Mouse (Mus musculus): ENCODE measurements at regions not wholly inside any gene's neighbourhood (a gene's known extent, or its start where the extent isn't known, plus 50 kb on each side); places are given as distances from the start of the nearest gene placed in this dataset.

GRCm38 (mm10) chr14:92081080-92081479 lies 1809.4 kb downstream of the Pcdh9 start:
- peak; percentile 82 for DNase-seq (ENCODE audit: low read depth)
